22 mouse cellular contexts compared by ENCODE assay signal in genomic region chr12:41643262-41643661, GRCm38 (mm10).
"Had no signal": no experiment of that assay in that cellular context is flagged by ENCODE, and none has a peak within 500 bp of the region (broad histone marks: within the 10 kb centered on the region; RNA-seq: fewer than 3 reads in every experiment).

No protein-coding gene starts in this region.

- H3K4me2 ChIP-seq: limb, embryonic 12.5 days; limb, embryonic 15.5 days; liver, embryonic 11.5 days; lung, embryonic 14.5 days; neural tube, embryonic 12.5 days; neural tube, embryonic 15.5 days; stomach, embryonic 15.5 days had no signal

- H3K36me3 ChIP-seq: limb, embryonic 12.5 days; limb, embryonic 15.5 days; neural tube, embryonic 12.5 days; neural tube, embryonic 15.5 days; stomach, embryonic 15.5 days had no signal

- DNase-seq: kidney, adult 18-20 months; kidney, adult 9 months; kidney, postnatal 14 days; kidney, postnatal 4 days; left cerebral cortex, postnatal 4 days; liver, postnatal 0 days; lung, embryonic 14.5 days; lung, postnatal 36 days; retina, postnatal 1 day; right cerebral cortex, postnatal 25 days; spleen, adult 18-20 months; thymus, postnatal 25 days had no signal

- H3K4me3 ChIP-seq: limb, embryonic 12.5 days; limb, embryonic 15.5 days; megakaryocyte, embryonic 14.5 days; neural tube, embryonic 12.5 days; neural tube, embryonic 15.5 days; stomach, embryonic 15.5 days had no signal

- H3K27ac ChIP-seq: limb, embryonic 12.5 days; limb, embryonic 15.5 days; liver, embryonic 14.5 days; neural tube, embryonic 12.5 days; neural tube, embryonic 15.5 days; stomach, embryonic 15.5 days had no signal

- H3K9ac ChIP-seq: limb, embryonic 12.5 days; limb, embryonic 15.5 days; liver, embryonic 14.5 days; liver, postnatal 0 days; lung, embryonic 14.5 days; neural tube, embryonic 12.5 days; neural tube, embryonic 15.5 days; stomach, embryonic 15.5 days had no signal

- ATAC-seq: intestine, embryonic 16.5 days; liver, postnatal 0 days; lung, postnatal 0 days had no signal

- H3K9me3 ChIP-seq: limb, embryonic 12.5 days; limb, embryonic 15.5 days; neural tube, embryonic 12.5 days; neural tube, embryonic 15.5 days; stomach, embryonic 15.5 days had no signal

- H3K4me1 ChIP-seq: limb, embryonic 12.5 days; limb, embryonic 15.5 days; megakaryocyte, embryonic 14.5 days; neural tube, embryonic 12.5 days; neural tube, embryonic 15.5 days had no signal

- H3K27me3 ChIP-seq: limb, embryonic 12.5 days; limb, embryonic 15.5 days; megakaryocyte, embryonic 14.5 days; neural tube, embryonic 12.5 days; neural tube, embryonic 15.5 days; stomach, embryonic 15.5 days had no signal
